Comparison of ENCODE assay signal across 24 mouse cellular contexts in the genomic region with DNA sequence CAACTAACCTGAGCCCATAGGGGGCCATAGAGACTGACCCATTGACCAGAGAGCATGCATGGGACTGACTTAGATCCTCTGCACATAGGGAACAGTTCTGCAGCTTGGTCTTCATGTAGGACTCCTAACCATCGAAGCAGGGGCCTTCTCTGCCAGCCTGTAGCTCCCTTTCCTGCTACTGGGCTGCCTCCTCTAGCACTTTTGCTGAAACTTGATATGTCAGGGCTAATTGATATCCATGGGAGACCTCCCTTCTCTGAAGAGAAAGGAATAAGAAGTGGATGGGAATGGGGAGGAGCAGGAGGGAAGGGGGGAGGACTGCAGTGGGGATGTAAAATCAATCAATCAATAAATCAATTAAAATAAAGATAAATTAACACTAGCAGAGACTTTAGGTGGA.
DNase-seq lines count a peak whose midpoint lies in the region; ATAC-seq and TF ChIP-seq lines count a peak whose summit lies in the region.
"Had no signal": no experiment of that assay in that cellular context is flagged by ENCODE, and none has a peak within 500 bp of the region (broad histone marks: within the 10 kb centered on the region; RNA-seq: fewer than 3 reads in every experiment).

No protein-coding gene starts in this region.

- TF ChIP-seq POLR2A in kidney, adult 2 months (IDR thresholded peaks at IDR 0.05; ENCODE audit: low read depth, low read length) = no peak

- H3K9me3 ChIP-seq in kidney, embryonic 14.5 days (ENCODE audit: control insufficient read depth, low read length) = no peaks in the 10 kb centered on the region
- no peaks in the 10 kb centered on the region for H3K9me3 ChIP-seq in kidney, embryonic 16.5 days (ENCODE audit: low read length)
- no peaks in the 10 kb centered on the region for H3K9me3 ChIP-seq in neural tube, embryonic 15.5 days (replicated peaks)
- H3K9me3 ChIP-seq: embryonic facial prominence, embryonic 10.5 days; embryonic facial prominence, embryonic 12.5 days; forebrain, embryonic 13.5 days; forebrain, embryonic 15.5 days had no signal

- no peak overlapping the region for H3K4me2 ChIP-seq in kidney, embryonic 14.5 days (replicated peaks; ENCODE audit: low read depth, low read length)
- no peak overlapping the region for H3K4me2 ChIP-seq in kidney, embryonic 16.5 days (replicated peaks; ENCODE audit: low read depth, low read length)
- H3K4me2 ChIP-seq in neural tube, embryonic 15.5 days = no peak overlapping the region
- H3K4me2 ChIP-seq: embryonic facial prominence, embryonic 12.5 days; forebrain, embryonic 13.5 days; forebrain, embryonic 15.5 days had no signal

- 0 out of 2 replicates have a peak, but pooled peaks cover 2% of the 10 kb centered on the region for H3K4me1 ChIP-seq in kidney, embryonic 14.5 days (ENCODE audit: control insufficient read depth, insufficient read depth, low read length)
- H3K4me1 ChIP-seq in kidney, adult 2 months (ENCODE audit: control insufficient read depth, insufficient read depth, low read length) = no peaks in the 10 kb centered on the region
- no peaks in the 10 kb centered on the region for H3K4me1 ChIP-seq in kidney, embryonic 16.5 days (ENCODE audit: insufficient read depth, low read length)
- 0 out of 2 replicates have a peak, but pooled peaks cover 2% of the 10 kb centered on the region for H3K4me1 ChIP-seq in neural tube, embryonic 15.5 days
- H3K4me1 ChIP-seq: embryonic facial prominence, embryonic 12.5 days had no signal

- no peak overlapping the region for H3K9ac ChIP-seq in kidney, embryonic 14.5 days (ENCODE audit: low read depth, low read length)
- no peak overlapping the region for H3K9ac ChIP-seq in kidney, embryonic 16.5 days (replicated peaks; ENCODE audit: low read length)
- no peak overlapping the region for H3K9ac ChIP-seq in neural tube, embryonic 15.5 days (replicated peaks)
- H3K9ac ChIP-seq: embryonic facial prominence, embryonic 12.5 days; forebrain, embryonic 13.5 days; forebrain, embryonic 15.5 days had no signal

- no peak overlapping the region for H3K4me3 ChIP-seq in kidney, embryonic 14.5 days (ENCODE audit: low read length)
- no peak overlapping the region for H3K4me3 ChIP-seq in kidney, adult 2 months (ENCODE audit: insufficient read depth, low read depth, low read length)
- H3K4me3 ChIP-seq in kidney, embryonic 16.5 days (ENCODE audit: low read length) = no peak overlapping the region
- H3K4me3 ChIP-seq in neural tube, embryonic 15.5 days (replicated peaks) = no peak overlapping the region
- H3K4me3 ChIP-seq: embryonic facial prominence, embryonic 10.5 days; embryonic facial prominence, embryonic 12.5 days; forebrain, embryonic 13.5 days; forebrain, embryonic 15.5 days had no signal

- peak; percentile 57; the same call in 1 of the 2 replicates for ATAC-seq in kidney, embryonic 14.5 days (ENCODE audit: low FRiP score, low TSS enrichment)
- peak; percentile 49; the same call in 1 of the 2 replicates for ATAC-seq in kidney, embryonic 16.5 days (ENCODE audit: low FRiP score, low TSS enrichment)
- ATAC-seq in neural tube, embryonic 15.5 days (ENCODE audit: low FRiP score) = no peak
- ATAC-seq: activated CD4-positive, CD25-positive, alpha-beta regulatory T cell, adult 4 months; CD4-positive, CD25-positive, alpha-beta regulatory T cell, adult 4 months; forebrain, embryonic 13.5 days; forebrain, embryonic 15.5 days; Patski had no signal

- no peaks in the 10 kb centered on the region for H3K36me3 ChIP-seq in kidney, embryonic 14.5 days (ENCODE audit: control insufficient read depth, insufficient read depth, low read length)
- no peaks in the 10 kb centered on the region for H3K36me3 ChIP-seq in kidney, adult 2 months (ENCODE audit: control insufficient read depth, insufficient read depth, low read length)
- H3K36me3 ChIP-seq in kidney, embryonic 16.5 days (ENCODE audit: insufficient read depth, low read length) = no peaks in the 10 kb centered on the region
- no peaks in the 10 kb centered on the region for H3K36me3 ChIP-seq in neural tube, embryonic 15.5 days
- H3K36me3 ChIP-seq: embryonic facial prominence, embryonic 10.5 days; embryonic facial prominence, embryonic 12.5 days; forebrain, embryonic 15.5 days; G1E had no signal

- no peak for TF ChIP-seq CTCF in kidney, adult 2 months (conservative IDR thresholded peaks at IDR 0.05; ENCODE audit: insufficient read depth, insufficient read length, low read depth, low read length)

- H3K27ac ChIP-seq in kidney, embryonic 14.5 days (ENCODE audit: low read depth, low read length) = no peak overlapping the region
- H3K27ac ChIP-seq in kidney, adult 2 months (ENCODE audit: insufficient read depth, low read depth, low read length) = no peak overlapping the region
- H3K27ac ChIP-seq in kidney, embryonic 16.5 days (ENCODE audit: low read length) = no peak overlapping the region
- no peak overlapping the region for H3K27ac ChIP-seq in neural tube, embryonic 15.5 days (replicated peaks)
- H3K27ac ChIP-seq: embryonic facial prominence, embryonic 10.5 days; embryonic facial prominence, embryonic 12.5 days; forebrain, embryonic 13.5 days; forebrain, embryonic 15.5 days had no signal

- no peaks in the 10 kb centered on the region for H3K27me3 ChIP-seq in kidney, embryonic 14.5 days (ENCODE audit: control insufficient read depth, insufficient read depth, low read length)
- no peaks in the 10 kb centered on the region for H3K27me3 ChIP-seq in kidney, adult 2 months (replicated peaks; ENCODE audit: control insufficient read depth, insufficient read depth, low read length)
- H3K27me3 ChIP-seq in kidney, embryonic 16.5 days (ENCODE audit: insufficient read depth, low read length) = no peaks in the 10 kb centered on the region
- no peaks in the 10 kb centered on the region for H3K27me3 ChIP-seq in neural tube, embryonic 15.5 days (replicated peaks)
- H3K27me3 ChIP-seq: CH12.LX; embryonic facial prominence, embryonic 12.5 days; forebrain, embryonic 13.5 days; forebrain, embryonic 15.5 days; Patski had no signal

- WGBS in kidney, embryonic 14.5 days = 24% methylated on average over 1 of the region's 1 CpGs
- WGBS in kidney, adult 2 months = 20% methylated on average over 1 of the region's 1 CpGs
- WGBS in kidney, embryonic 16.5 days = 27% methylated on average over 1 of the region's 1 CpGs
- 79% methylated on average over 1 of the region's 1 CpGs for WGBS in neural tube, embryonic 15.5 days

- DNase-seq in kidney, adult 2 months = no peak
- no peak for DNase-seq in kidney, postnatal 4 days
- DNase-seq in neural tube, embryonic 10.5 days (ENCODE audit: extremely low spot score, low spot score) = peak; percentile 12
- DNase-seq: adrenal gland, adult 8-10 months; adrenal gland, postnatal 14 days; adrenal gland, postnatal 36 days; B cell, adult 2 months; cerebellum, adult 11-12 months; cerebellum, adult 2 months; cerebellum, adult 9-10 months; cerebellum, postnatal 10 days; cerebellum, postnatal 25 days had no signal
